Mouse (Mus musculus) embryonic facial prominence, embryonic 11.5 days (tissue): ENCODE data around the gene Ebf1. TPM values are rescaled to one million over a fixed set of nuclear protein-coding genes. Genes with fewer than 3 reads are reported as not detected.
"Not testable (repeated sequence)": the region's sequence is repeated elsewhere in the genome, so short reads cannot be mapped to it uniquely, and the experiment has no call there.

Experiments used
- ATAC-seq: fragments of 200-750 bp; cut with Nextera tagmentation; replicated peaks from 2 replicates; pipeline ENCODE4 v1.8.0; 2017; ENCODE audit warnings: low read depth; ENCODE audit not compliant: insufficient number of reproducible peaks, low FRiP score, low TSS enrichment
- DNase-seq: peaks from one replicate; pipeline ENCODE4 v3.0.0-alpha.2; 2015; ENCODE audit warnings: low spot score
- H3K27ac ChIP-seq: fragments of 300-500 bp; sonication (generic); replicated peaks from 2 replicates; pipeline ENCODE4 v1.5.1; 2014; ENCODE audit warnings: mild to moderate bottlenecking, low read depth, low read length, control low read depth
- H3K27me3 ChIP-seq: fragments of 300-500 bp; sonication (generic); 2 replicates; pipeline ENCODE4 v1.6.1; 2014; ENCODE audit warnings: mild to moderate bottlenecking, low read length, moderate library complexity, mixed read lengths; ENCODE audit not compliant: control insufficient read depth, insufficient read depth
- H3K36me3 ChIP-seq: fragments of 300-500 bp; sonication (generic); replicated peaks from 2 replicates; pipeline ENCODE4 v1.6.1; 2014; ENCODE audit warnings: low read depth, mild to moderate bottlenecking, low read length, moderate library complexity, mixed read lengths; ENCODE audit not compliant: control insufficient read depth, insufficient read depth
- H3K4me1 ChIP-seq: fragments of 300-500 bp; sonication (generic); 2 replicates; pipeline ENCODE4 v1.6.1; 2014; ENCODE audit warnings: low read length, mixed read lengths; ENCODE audit not compliant: control insufficient read depth, insufficient read depth
- H3K4me2 ChIP-seq: fragments of 300-500 bp; sonication (generic); 2 replicates; pipeline ENCODE4 v1.6.1; 2014; ENCODE audit warnings: low read depth, mild to moderate bottlenecking, control low read depth, low read length, moderate library complexity
- H3K4me3 ChIP-seq: fragments of 300-500 bp; sonication (generic); 2 replicates; pipeline ENCODE4 v1.5.1; 2014; ENCODE audit warnings: low read depth, low read length, control low read depth
- H3K9ac ChIP-seq: fragments of 300-500 bp; sonication (generic); replicated peaks from 2 replicates; pipeline ENCODE4 v1.6.1; 2014; ENCODE audit warnings: mild to moderate bottlenecking, control low read depth, low read length
- H3K9me3 ChIP-seq: fragments of 300-500 bp; sonication (generic); replicated peaks from 2 replicates; pipeline ENCODE4 v1.6.1; 2016; ENCODE audit warnings: mild to moderate bottlenecking, low read length, inconsistent platforms, mixed read lengths; ENCODE audit not compliant: control insufficient read depth
- WGBS: fragments of 180-500 bp; shearing (Covaris S2); extraction: QIAGEN DNeasy Blood & Tissue Kit; methylation state at CpG from one replicate; pipeline ENCODE4 v1.1.7; 2014; 5-methylcytosine and 5-hydroxymethylcytosine counted together
- polyA plus RNA-seq: library from polyadenylated mRNA; unstranded; fragments of >200 nt; fragmentation: Nextera tagmentation; extraction: Ambion mirVana; gene quantifications from 2 replicates; pipeline ENCODE4 v1.2.1, GENCODE M21; 2014

The Ebf1 gene
- polyA plus RNA-seq: 47.9 and 50.3 TPM in 2 replicates

DNA sequence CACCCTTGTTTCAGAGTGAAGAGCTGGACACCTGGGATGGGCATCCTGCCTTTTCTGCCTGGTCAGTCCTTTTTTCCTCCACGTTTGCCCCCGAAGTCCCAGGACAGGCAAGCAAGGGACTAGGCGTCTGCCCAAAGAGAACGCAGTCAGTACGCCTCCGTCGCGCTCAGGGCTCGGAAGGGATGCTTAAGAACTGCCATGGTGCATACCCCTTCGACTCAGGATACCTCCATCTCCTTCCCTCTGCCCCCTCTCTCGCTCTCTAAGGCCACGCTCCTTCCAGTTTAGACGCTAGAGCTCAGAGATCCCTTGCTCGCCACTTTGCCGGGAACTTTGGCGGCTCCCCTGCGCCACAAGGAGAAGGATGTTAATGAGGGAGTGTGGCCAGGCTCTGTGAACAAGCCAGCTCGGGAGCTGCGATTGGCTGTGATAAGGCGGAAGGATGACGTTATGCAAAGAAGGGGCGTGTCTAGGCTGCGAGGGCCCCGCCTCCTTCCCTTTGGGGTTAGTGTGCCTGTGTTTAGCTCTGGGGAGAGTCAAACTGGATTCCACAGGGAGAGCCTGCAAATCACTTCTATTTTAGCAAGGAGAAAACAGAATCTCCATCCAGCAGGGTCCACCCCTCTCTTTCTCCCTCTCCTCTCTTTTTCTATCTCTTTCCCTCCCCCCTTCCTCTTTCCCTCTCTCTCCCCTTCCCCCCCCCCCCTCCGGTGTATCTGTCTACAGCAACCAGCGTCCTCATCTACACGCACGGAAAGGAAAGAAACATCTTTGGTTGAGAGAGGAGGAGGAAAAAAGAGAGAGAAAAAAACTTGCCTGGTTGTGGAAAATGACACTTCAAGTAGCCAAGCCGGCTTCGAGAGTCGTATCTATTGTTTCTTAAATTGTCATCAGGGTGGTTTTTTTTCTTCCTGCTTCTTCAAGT is at the start of gene Ebf1:
TSS of gene Ebf1 (plus strand) at position 530 of the 925 bp plus-strand sequence.
- peak within 1 kb of the TSS; percentile 92 for H3K9ac ChIP-seq
- peak within 1 kb of the TSS; percentile 67 for H3K4me3 ChIP-seq
- DNase-seq: peak; percentile 97
- peak; percentile 96 for ATAC-seq
- H3K36me3 ChIP-seq: no peaks in the 10 kb centered on the region
- H3K9me3 ChIP-seq: no peaks in the 10 kb centered on the region
- peak within 1 kb of the TSS; percentile 81 for H3K4me2 ChIP-seq
- peaks cover 23% of the 10 kb centered on the region for H3K27me3 ChIP-seq
- peak within 1 kb of the TSS; percentile 88 for H3K27ac ChIP-seq
- peaks cover 6% of the 10 kb centered on the region for H3K4me1 ChIP-seq
- WGBS: under 1% methylated on average over 30 of the region's 31 CpGs

DNA sequence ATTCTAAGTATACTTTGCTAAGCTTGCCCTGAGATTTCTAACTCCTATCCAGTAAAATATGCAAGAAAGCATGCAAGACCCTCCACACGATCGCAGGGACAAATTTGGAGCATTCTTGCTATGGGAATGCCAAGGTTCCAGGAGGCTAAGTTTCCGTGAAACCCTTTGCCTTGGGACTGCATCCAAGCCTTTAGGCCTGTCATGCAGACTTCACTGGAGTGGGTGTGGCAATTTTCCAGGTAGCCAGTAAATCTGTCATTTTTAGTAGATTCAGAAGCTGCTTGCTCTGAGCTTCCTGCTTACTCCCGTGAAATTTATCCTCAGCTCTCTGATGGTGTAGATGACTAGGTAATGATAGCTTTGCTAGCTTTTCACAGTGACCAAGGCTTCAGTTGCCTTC is 46.8 kb upstream of the Ebf1 start:
- DNase-seq, H3K4me2 ChIP-seq, H3K4me1 ChIP-seq, H3K9me3 ChIP-seq, ATAC-seq, H3K4me3 ChIP-seq, H3K36me3 ChIP-seq, H3K27ac ChIP-seq, H3K9ac ChIP-seq, H3K27me3 ChIP-seq: not testable (repeated sequence)
- 93% methylated on average over 4 of the region's 4 CpGs for WGBS

DNA sequence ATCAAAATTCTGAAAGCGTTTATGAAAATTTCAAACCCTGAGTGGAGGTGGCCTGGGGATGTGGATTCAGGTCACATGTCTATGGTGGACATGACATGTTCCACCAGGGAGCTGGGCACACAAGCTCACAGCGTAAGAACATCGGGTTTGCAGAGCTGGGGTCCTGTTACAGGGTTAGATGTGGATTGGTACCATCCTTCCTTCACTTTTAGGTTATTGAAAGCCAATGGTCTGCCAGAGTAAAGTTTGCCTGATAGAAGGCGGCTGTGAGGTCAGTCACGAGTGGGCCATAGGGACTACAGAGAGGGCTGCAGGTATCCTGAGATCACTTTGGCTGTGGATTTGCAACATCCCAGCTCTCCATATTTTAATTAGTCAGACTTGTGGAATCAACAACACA is 44.3 kb upstream of the Ebf1 start:
- no peak overlapping the region for H3K4me3 ChIP-seq
- no peak overlapping the region for H3K4me2 ChIP-seq
- ATAC-seq: no peak
- no peak for DNase-seq
- WGBS: 89% methylated on average over 5 of the region's 5 CpGs
- H3K4me1 ChIP-seq: no peaks in the 10 kb centered on the region
- H3K27ac ChIP-seq: no peak overlapping the region
- no peaks in the 10 kb centered on the region for H3K9me3 ChIP-seq
- no peak overlapping the region for H3K9ac ChIP-seq
- no peaks in the 10 kb centered on the region for H3K27me3 ChIP-seq
- no peaks in the 10 kb centered on the region for H3K36me3 ChIP-seq

DNA sequence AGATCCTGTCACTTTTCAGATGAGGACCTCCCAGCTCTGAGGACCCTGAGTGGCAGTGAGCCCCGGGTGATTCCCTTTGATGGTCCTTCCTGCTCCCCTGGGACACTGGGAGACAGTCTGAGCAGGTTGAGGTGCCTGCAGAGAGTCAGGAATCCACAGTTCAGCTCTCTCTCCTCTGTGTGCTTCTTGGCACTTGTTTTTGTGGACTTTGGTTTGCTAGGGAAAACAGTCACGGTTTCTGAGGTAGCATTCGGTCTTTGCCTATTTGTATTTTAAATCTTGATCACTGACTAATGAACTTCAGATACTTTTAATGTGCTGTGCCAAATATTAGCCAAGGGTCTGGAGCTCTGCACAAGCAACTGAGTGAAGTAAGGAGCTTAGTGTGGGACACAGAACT is 43.7 kb upstream of the Ebf1 start:
- DNase-seq (no peak), ATAC-seq (no peak)
- Histone ChIP-seq H3K4me1 (no peaks in the 10 kb centered on the region), H3K4me2 (no peak overlapping the region), H3K9me3 (no peaks in the 10 kb centered on the region), H3K4me3 (no peak overlapping the region), H3K27me3 (no peaks in the 10 kb centered on the region), H3K9ac (no peak overlapping the region), H3K27ac (no peak overlapping the region), H3K36me3 (no peaks in the 10 kb centered on the region)
- 78% methylated on average over 3 of the region's 3 CpGs for WGBS

DNA sequence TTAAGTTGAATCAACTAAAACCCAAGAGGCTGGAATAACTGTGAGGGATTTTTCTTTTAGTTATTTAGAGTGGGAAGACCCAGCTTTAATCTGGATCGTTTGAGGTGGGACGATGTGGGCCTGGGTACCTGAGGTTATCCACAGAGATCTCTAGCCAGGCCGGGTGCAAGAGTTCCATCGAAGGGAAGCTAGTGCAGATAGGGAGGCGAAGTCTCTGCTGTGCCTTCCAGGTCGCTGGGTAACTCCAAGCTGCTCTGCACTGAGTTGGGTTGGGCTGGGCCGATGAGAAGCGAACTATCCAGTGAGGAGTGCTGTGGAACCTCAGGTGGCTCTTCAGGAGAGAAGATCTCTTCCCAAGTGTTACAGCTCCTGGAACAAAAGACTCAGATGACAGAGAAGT is 42.7 kb upstream of the Ebf1 start:
- H3K36me3 ChIP-seq: no peaks in the 10 kb centered on the region
- ATAC-seq (no peak), DNase-seq (no peak)
- no peak overlapping the region for H3K27ac ChIP-seq
- no peak overlapping the region for H3K4me3 ChIP-seq
- no peaks in the 10 kb centered on the region for H3K4me1 ChIP-seq
- H3K9me3 ChIP-seq: no peaks in the 10 kb centered on the region
- no peak overlapping the region for H3K4me2 ChIP-seq
- H3K9ac ChIP-seq: no peak overlapping the region
- WGBS: 89% methylated on average over 8 of the region's 8 CpGs
- H3K27me3 ChIP-seq: no peaks in the 10 kb centered on the region

DNA sequence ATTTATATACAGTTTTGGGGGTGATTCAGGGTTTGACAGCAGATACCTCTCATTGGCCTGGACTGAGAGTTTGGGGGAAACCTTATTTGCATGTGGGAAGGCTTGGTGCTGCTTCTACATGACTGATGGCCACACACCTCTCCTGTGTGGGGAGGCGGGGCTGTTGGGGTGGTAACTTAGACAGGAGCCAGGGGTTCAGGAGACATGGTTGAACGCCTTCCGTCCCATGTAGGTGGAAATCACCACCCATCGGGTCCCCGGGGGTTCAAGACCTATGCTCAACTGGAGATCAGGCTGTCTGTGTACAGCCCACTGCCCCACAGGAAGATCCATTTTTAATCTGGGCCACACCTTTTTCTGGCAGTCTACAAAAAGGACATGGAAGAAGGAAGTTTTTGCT is 42.3 kb upstream of the Ebf1 start:
- H3K9ac ChIP-seq: no peak overlapping the region
- H3K4me3 ChIP-seq: no peak overlapping the region
- no peak overlapping the region for H3K27ac ChIP-seq
- H3K9me3 ChIP-seq: no peaks in the 10 kb centered on the region
- no peaks in the 10 kb centered on the region for H3K27me3 ChIP-seq
- no peak overlapping the region for H3K4me2 ChIP-seq
- WGBS: 92% methylated on average over 5 of the region's 5 CpGs
- no peak for ATAC-seq
- no peak for DNase-seq
- no peaks in the 10 kb centered on the region for H3K4me1 ChIP-seq
- no peaks in the 10 kb centered on the region for H3K36me3 ChIP-seq

DNA sequence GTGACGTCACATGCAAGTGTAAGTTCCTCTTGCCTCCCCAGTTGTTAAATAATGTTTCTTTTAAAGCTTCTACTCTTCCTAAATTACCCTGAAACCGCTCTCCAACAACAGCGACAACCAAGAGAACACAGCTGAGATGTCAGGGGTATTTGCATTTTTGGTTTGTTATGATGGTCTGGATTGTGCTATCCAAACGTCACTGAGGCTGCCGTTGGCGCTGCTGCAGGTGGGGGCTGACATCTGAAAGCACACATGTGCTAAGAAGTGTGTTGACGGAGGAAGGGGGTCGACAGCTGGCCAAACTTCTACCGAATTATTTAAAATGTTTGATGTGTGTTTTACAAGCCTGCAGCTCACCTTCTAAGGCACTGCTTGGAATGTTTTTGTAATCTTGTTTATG is 39.2 kb upstream of the Ebf1 start:
- Histone ChIP-seq H3K9ac (no peak overlapping the region), H3K4me3 (no peak overlapping the region), H3K27ac (no peak overlapping the region), H3K36me3 (no peaks in the 10 kb centered on the region), H3K4me2 (no peak overlapping the region), H3K9me3 (no peaks in the 10 kb centered on the region), H3K27me3 (no peaks in the 10 kb centered on the region), H3K4me1 (no peaks in the 10 kb centered on the region)
- ATAC-seq: no peak
- no peak for DNase-seq
- WGBS: 80% methylated on average over 9 of the region's 9 CpGs

DNA sequence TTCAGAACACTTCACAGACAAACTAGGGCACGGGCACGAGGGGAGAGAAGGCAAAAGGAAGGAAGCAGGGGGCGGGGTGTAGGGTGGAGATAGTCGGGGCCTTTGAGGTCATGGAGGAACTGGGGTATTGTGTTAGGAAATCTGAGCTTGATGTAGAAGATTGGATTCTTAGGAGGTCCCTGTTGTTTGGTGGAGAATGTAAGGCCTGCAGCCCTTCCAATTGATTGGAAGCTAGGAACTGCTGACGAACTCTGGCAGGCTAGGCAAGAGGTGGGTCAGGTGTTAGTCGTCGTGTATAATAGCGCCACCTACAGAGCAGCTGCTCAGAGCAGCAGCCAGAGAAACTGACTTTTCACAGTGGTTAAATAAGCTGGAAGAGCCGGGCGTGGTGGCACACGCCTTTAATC is 35.8 kb upstream of the Ebf1 start:
- no peaks in the 10 kb centered on the region for H3K27me3 ChIP-seq
- no peaks in the 10 kb centered on the region for H3K9me3 ChIP-seq
- WGBS: 33% methylated on average over 11 of the region's 11 CpGs
- H3K9ac ChIP-seq: no peak overlapping the region
- DNase-seq: peak; percentile 48
- H3K36me3 ChIP-seq: no peaks in the 10 kb centered on the region
- no peak overlapping the region for H3K4me2 ChIP-seq
- no peak overlapping the region for H3K27ac ChIP-seq
- no peaks in the 10 kb centered on the region for H3K4me1 ChIP-seq
- no peak overlapping the region for H3K4me3 ChIP-seq
- ATAC-seq: no peak
